Mouse (Mus musculus): ENCODE results near the gene Sycp3.

GRCm38 (mm10) chr10:88427998-88428397, 31.4 kb upstream of the Sycp3 start:
- TF ChIP-seq CTCF (conservative IDR thresholded peaks at IDR 0.05; ENCODE audit: low read length) (no peak), NANOG (IDR thresholded peaks at IDR 0.05; ENCODE audit: borderline replicate concordance, low read length) (no peak)
